Mouse (Mus musculus) ES-Bruce4 (cell line): ENCODE data around the gene Cenps.

Experiments used
- CTCF ChIP-seq: IDR thresholded peaks from one replicate; pipeline ENCODE4 v1.8.1; 2011; ENCODE audit warnings: low read depth, low read length
- POLR2A ChIP-seq: IDR thresholded peaks from one replicate; pipeline ENCODE4 v1.8.1; 2011; ENCODE audit warnings: low read length; ENCODE audit not compliant: insufficient read depth

DNA sequence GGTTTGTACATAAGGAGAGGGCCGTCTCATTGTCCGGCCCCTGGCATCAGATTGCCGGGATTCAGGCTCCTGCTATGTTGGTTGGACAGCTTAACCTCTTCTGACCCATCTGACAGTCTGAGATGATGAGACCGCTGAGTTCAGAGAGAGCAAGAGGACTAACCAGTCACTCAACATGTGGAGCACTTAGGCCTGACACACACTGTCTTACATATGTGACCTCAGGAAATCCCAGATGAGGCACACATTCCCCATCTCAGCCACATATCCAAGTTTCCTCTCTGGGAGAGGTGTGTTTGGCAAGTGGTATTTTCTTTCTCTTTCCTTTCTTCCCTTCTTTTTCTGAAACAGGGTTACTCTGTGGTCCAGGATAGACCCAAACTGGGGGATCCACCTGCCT lies 7.7 kb upstream of the Cenps start:
- TF ChIP-seq CTCF, result no peak
- TF ChIP-seq POLR2A, result no peak
